Mouse (Mus musculus) frontal cortex, adult 2 months (tissue): ENCODE measurements around the gene Rangrf. TPM values are rescaled to one million over a fixed set of nuclear protein-coding genes. Genes with fewer than 3 reads are reported as not detected.
"Not testable (repeated sequence)": the region's sequence is repeated elsewhere in the genome, so short reads cannot be mapped to it uniquely, and the experiment has no call there.

Experiments used
- DNase-seq, 2 experiments: peaks; one replicate each; pipeline ENCODE4 v3.0.0; 2022; ENCODE audit warnings: low spot score in 1 of 2; ENCODE audit errors: extremely low spot score in 1 of 2
- polyA plus RNA-seq: library from polyadenylated mRNA; depleted of rRNA; stranded (reverse); fragments of >200 nt; gene quantifications from 2 replicates; pipeline ENCODE4 v1.2.3, GENCODE M21; 2012

Gene Rangrf
- polyA plus RNA-seq, 1 experiment = 26.2 TPM

DNA sequence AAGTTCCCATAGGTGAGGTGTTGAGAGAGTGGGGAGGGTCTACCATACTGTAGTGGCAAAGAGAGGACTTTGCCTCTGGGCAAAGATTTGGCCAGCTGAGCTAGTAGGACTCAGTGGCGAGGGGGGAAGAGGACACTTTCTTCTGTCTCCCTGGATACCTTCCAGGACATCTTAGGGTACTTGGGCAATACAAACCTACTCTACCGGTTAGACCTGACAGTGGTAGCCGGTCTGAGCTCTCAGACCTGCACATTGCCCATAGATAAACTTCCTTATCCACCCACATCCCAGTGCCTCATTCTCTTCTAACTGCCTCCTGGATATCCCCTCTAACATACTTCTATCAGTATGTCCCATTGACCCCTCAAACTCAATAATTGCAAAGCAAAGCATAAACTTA lies 5.9 kb upstream of the Rangrf start:
- DNase-seq = no peak

DNA sequence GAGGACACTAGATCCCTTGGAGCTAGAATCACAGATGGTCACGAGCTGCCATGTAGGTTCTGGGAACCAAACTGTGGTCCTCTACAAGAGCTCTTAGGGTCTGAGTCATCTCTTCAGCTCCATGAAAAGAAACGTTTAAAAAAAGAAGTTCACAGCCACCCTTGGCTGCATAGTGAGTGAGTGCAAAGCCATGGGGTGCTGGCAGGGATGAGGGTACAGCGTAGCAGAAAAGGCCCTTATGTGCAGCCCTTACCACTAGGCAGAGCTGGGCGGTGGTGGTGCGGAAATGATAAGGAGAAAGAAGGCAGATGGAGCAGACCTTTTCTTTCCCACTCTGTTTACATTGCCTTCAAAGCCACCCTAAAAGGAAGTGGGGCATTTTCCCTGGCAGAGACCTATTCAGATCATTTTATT lies 4.3 kb upstream of the Rangrf start:
- peak in 1 of 2 experiments; percentile 54 for DNase-seq

- DNase-seq = no peak
These were observed 616 bp upstream of the Rangrf start for GRCm38 (mm10) chr11:68975601-68976000.

GRCm38 (mm10) chr11:68974059-68974450 lies 930 bp downstream of the Rangrf start:
- DNase-seq = no peak

DNA sequence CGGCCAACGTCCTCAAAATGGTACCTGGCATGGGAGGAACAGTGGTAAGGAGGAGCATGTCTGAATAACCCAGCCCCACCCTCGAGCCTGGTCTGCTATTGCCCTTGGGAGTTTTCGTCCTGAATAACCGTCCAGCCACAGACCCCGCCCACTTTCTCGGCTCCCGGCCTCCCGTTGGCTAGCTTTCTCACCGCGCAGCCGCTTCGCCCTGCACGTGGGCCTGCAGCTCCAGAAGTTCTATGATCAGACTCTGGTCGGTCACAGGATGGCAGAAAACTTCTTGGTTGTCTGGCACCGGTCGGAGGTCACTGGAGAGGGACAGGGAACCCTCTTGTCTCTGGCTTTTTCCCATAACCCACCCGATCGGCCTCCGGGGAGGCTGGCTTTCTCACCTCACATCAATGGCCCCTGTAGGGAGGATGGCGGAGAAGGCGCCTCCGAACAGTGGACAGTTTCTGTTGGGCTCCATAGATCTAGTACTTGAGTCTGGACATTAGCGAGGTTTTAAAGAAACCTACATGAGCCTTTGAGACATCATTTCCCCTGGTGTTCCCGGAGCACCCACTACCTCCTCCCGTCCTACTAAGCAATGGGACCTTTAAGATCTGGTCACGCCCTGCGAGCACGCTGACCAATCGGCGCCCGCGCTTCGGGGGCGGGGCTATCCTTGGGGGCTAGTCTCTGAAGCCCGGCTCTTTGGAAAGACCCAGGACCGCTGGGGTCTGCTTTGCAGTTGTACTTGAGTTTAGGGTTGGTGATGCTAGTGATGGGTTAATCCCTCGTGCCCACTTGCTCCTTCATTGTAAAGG lies 1.5 kb downstream of the Rangrf start:
- peak; percentile 68 to 79 for DNase-seq

- DNase-seq = no peak
These were observed 4.8 kb downstream of the Rangrf start for GRCm38 (mm10) chr11:68970232-68970631.

GRCm38 (mm10) chr11:68968752-68969151 lies 6.2 kb downstream of the Rangrf start:
- no peak for DNase-seq

DNA sequence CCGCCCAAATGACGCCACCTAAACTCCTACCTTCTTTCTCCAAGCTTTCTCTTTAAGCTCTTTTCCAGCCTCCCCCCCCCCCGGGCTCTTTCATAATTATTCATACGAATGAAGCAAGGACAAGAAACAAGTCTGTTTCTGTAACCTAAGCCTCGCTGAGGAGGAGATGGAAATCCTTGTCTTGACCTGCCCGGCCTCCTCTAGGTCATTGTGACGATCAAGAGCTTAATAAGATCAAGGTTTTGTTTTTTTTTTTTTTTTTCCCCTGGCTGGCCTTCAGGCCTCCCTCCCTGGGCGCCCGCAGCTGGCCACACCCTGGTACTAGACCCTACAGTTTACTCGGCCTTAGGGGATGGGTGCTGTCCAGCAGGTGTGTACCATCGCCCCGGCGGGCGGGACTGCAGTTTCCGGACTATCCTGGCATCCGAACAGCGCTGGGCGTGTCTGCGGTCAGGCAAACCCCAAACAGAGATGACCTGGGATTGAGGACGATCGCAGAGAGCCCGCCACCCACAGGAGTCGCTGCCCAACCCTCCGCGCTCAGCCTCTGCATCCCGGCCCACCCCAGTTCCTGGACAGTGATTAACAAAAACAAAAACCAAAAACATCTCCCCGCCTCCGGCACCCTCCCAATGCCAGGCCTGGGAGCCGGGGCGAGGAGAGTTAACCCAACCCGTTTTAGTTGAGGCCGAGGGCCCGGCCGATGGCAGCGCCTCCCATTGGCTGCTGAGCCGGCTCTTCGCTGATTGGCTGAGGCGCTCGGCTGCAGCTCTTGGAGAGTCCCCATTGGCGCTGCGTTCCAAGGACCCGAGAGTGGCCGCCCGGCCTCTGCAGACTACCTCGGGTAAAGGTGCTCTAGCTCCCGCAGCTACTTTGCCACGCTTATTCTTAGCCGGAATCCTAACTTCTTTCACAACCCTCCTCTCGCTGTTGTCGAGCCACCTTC lies 7.4 kb downstream of the Rangrf start, which contains the start of gene Slc25a35:
Slc25a35 (plus strand) TSS at position 795 of the 946 bp plus-strand sequence.
- peak; percentile 87 to 92 for DNase-seq

GRCm38 (mm10) chr11:68966554-68966953 lies 8.4 kb downstream of the Rangrf start:
- DNase-seq = no peak

DNA sequence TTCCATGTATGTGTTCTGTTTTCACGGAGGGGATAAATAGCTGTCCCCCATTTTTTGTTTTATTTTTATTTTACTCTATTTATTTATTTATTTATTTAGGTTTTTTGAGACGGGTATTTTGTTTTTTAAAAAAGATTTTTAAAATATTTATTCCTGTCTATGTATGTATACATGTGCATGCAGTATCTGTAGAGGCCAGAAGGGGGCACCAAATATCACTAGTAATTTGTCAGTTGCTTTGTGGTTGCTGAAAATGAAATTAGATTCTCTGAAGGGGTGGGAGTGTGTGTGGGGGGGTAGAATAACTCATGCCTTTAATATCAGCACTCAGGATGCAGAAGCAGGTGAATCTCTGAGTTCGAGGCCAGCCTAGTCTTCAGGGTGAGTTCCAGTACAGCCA lies 9.1 kb downstream of the Rangrf start:
- DNase-seq = peak in 1 of 2 experiments; percentile 77

DNA sequence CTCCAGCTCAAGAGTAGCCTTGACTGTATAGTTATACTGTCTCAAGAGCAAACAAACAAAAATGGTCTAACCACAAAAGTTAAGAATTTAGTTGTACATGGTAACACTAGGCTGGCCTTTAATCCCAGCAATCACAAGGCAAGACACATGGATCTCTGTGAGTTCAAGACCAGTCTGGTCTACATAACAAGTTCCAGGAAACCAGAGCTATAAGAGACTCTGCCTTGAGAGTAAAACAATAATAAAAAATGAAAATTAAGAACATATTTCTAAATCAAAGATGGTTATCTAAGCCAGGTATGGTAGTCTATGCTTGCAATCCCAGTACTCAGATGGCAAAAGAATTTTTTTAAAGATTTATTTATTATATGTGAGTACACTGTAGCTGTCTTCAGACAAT lies 9.9 kb downstream of the Rangrf start:
- no peak for DNase-seq

GRCm38 (mm10) chr11:68963405-68963804 lies 11.6 kb downstream of the Rangrf start:
- DNase-seq = no peak

DNA sequence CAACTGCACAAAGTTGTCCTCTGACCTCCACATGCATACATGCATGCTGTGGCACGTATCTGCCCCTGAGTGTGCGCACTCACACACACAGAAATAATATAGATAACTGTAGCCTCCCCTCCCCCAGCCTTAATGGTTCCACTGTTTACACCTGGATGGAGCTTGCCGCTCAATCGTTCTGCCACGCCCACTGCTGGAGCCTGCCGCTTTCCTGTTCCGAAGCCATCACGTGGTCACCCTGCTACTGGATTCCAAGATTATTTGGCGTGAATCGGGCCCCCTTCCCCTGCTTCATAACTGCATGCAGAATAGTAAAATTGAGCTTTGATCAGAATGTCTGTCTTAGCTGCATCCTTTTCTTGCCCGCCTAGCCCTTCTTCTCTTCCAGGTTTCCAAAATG lies 12.8 kb downstream of the Rangrf start:
- DNase-seq = not testable (repeated sequence)

DNA sequence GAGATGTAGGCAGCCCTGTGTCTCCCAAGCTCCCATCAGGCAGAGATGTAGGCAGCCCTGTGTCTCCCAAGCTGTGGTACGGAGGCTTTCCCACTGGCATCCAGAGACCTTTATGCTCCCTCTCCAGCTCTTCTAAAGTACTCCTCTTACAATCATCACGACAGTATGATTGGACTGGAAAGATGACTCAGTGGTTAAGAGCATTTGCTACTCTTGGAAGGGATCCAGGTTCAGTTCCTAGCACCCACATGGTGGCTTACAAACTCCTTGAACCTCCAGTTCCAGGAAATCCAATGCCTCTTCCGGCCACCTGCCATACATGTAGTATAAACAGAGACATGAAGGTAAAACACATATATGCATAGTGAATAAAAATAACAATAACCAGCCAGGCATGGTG lies 13.4 kb downstream of the Rangrf start:
- peak in 1 of 2 experiments; percentile 33 for DNase-seq

- no peak for DNase-seq
These were observed 17.0 kb downstream of the Rangrf start for GRCm38 (mm10) chr11:68957971-68958370.

GRCm38 (mm10) chr11:68957308-68957707 lies 17.7 kb downstream of the Rangrf start, which contains the start of gene Arhgef15:
Gene Arhgef15, minus strand, starts transcription at chr11:68957480.
- DNase-seq = no peak

GRCm38 (mm10) chr11:68956697-68957096 lies 18.3 kb downstream of the Rangrf start:
- no peak for DNase-seq

- no peak for DNase-seq
These were observed 18.9 kb downstream of the Rangrf start for GRCm38 (mm10) chr11:68956107-68956506.

DNA sequence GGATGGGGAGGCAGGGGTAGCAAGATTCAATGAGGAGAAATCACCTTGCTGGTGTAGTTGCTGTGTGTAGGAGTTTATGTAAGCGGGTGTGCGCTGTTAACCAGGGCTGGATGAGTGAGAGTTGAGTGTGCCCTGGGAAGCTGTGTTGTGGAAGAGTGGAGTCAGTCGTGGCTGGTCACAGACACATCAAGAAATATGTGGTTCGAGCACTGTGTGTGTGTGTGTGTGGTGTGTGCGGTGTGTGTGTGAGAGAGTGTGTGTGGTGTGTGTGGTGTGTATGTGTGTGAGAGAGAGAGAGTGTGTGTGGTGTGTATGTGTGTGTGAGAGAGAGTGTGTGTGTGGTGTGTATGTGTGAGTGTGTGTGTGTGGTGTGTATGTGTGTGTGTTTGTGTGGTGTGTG lies 19.5 kb downstream of the Rangrf start:
- DNase-seq = no peak

GRCm38 (mm10) chr11:68954408-68954807 lies 20.6 kb downstream of the Rangrf start:
- no peak for DNase-seq

DNA sequence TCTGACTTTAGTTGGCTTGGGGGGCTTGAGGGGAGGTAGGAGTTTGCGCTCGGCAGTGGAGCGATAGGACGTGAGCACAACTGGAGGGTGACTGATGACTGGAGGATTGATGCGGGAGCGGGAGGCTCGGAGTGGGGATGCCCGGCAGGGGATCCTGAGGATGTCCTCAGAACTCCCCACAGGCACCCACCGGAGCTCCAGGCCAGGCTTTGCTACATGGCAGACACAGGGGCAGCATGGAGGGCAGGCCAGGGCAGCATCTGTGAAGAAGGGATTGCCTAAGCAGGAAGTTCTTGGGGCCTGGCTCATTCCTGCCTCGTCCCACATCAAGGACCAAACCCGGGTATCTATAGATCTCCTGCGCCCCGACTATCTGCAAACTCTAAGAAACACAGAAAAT lies 21.1 kb downstream of the Rangrf start:
- no peak for DNase-seq
